Mouse (Mus musculus) erythroblast, embryonic 14.5 days (primary cell): ENCODE measurements around the gene Khk.

Experiments
- GATA1 ChIP-seq: IDR thresholded peaks from 2 replicates; pipeline ENCODE4 v1.6.1; 2012; ENCODE audit warnings: low read length, inconsistent platforms, mixed read lengths
- TAL1 ChIP-seq: IDR thresholded peaks from 3 replicates; pipeline ENCODE4 v1.6.1; 2012; ENCODE audit warnings: low read length, inconsistent platforms, mixed read lengths

GRCm38 (mm10) chr5:30931378-30931777 lies 10.1 kb downstream of the Khk start:
- TF ChIP-seq GATA1 (no peak), TAL1 (no peak)
